Mouse (Mus musculus) heart, postnatal 0 days (tissue): ENCODE results near the gene Slc16a3. TPM values are rescaled to one million over a fixed set of nuclear protein-coding genes. Genes with fewer than 3 reads are reported as not detected.

Experiments used
- ATAC-seq: fragments of 200-750 bp; cut with Nextera tagmentation; 2 replicates; pipeline ENCODE4 v1.8.0; 2017; ENCODE audit warnings: low read depth, moderate number of reproducible peaks, moderate library complexity; ENCODE audit not compliant: insufficient read depth
- DNase-seq: peaks from one replicate; pipeline ENCODE4 v3.0.0-alpha.2; 2016; ENCODE audit warnings: low spot score
- H3K27ac ChIP-seq: fragments of 300-500 bp; sonication (generic); 2 replicates; pipeline ENCODE4 v1.5.1; 2014; ENCODE audit warnings: low read depth, mild to moderate bottlenecking
- H3K27me3 ChIP-seq: fragments of 300-500 bp; sonication (generic); 2 replicates; pipeline ENCODE4 v1.6.1; 2014; ENCODE audit warnings: low read length, mixed read lengths; ENCODE audit not compliant: control insufficient read depth, insufficient read depth
- H3K36me3 ChIP-seq: fragments of 300-500 bp; sonication (generic); replicated peaks from 2 replicates; pipeline ENCODE4 v1.6.1; 2014; ENCODE audit warnings: low read length, mixed read lengths; ENCODE audit not compliant: control insufficient read depth, insufficient read depth
- H3K4me1 ChIP-seq: fragments of 300-500 bp; sonication (generic); 2 replicates; pipeline ENCODE4 v1.6.1; 2014; ENCODE audit warnings: antibody characterized with exemption; ENCODE audit not compliant: control insufficient read depth, insufficient read depth
- H3K4me2 ChIP-seq: fragments of 300-500 bp; sonication (generic); 2 replicates; pipeline ENCODE4 v1.6.1; 2014; ENCODE audit warnings: low read depth, mild to moderate bottlenecking, low read length, moderate library complexity
- H3K4me3 ChIP-seq: fragments of 300-500 bp; sonication (generic); 2 replicates; pipeline ENCODE4 v1.5.1; 2014; ENCODE audit warnings: low read depth, low read length
- H3K9ac ChIP-seq: fragments of 300-500 bp; sonication (generic); replicated peaks from 2 replicates; pipeline ENCODE4 v1.6.1; 2014; ENCODE audit warnings: low read depth, low read length, mixed read lengths
- H3K9me3 ChIP-seq: fragments of 300-500 bp; sonication (generic); replicated peaks from 2 replicates; pipeline ENCODE4 v1.6.1; 2016; ENCODE audit warnings: low read length; ENCODE audit not compliant: control insufficient read depth
- CTCF ChIP-seq: IDR thresholded peaks from 2 replicates; pipeline ENCODE4 v1.5.1; 2016; ENCODE audit warnings: antibody characterized with exemption, control low read depth, low read depth
- EP300 ChIP-seq: IDR thresholded peaks from 2 replicates; pipeline ENCODE4 v1.6.1; 2016; ENCODE audit warnings: antibody characterized with exemption, low read depth
- WGBS: fragments of 180-500 bp; shearing (Covaris S2); extraction: QIAGEN DNeasy Blood & Tissue Kit; methylation state at CpG from one replicate; pipeline ENCODE4 v1.1.7; 2014; 5-methylcytosine and 5-hydroxymethylcytosine counted together
- polyA plus RNA-seq: library from polyadenylated mRNA; unstranded; fragments of >200 nt; fragmentation: Nextera tagmentation; extraction: Ambion mirVana; gene quantifications from 2 replicates; pipeline ENCODE4 v1.2.1, GENCODE M21; 2015
- total RNA-seq: library from RNA; depleted of rRNA; stranded (reverse); fragments of >200 nt; gene quantifications from 2 replicates; pipeline ENCODE4 v1.2.3, GENCODE M21; 2014; ENCODE audit warnings: low replicate concordance; rRNA removed

The Slc16a3 gene
- total and polyA plus RNA-seq, 2 experiments from 2014 or later = 17.0 to 153 TPM

DNA sequence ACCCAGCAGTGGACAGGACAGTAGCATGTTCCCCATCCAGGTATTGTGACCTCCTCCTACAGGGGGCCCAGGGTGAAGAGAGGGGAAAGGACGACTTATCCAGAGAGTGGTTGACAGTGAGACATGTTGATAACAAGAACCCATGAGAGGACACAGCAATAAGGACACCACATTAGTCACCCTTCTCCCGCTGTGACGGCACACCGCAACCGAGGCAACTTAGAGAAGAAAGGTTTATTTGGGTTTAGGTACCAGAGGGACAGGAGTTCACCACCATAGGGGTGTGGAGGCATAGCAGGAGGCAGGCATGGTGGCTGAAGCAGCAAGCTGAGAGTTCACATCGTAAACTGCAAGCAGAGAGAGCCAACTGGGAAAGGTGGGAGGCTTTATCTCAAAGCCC lies 57.9 kb downstream of the Slc16a3 start:
- TF ChIP-seq EP300 (no peak), CTCF (no peak)
- no peak for ATAC-seq

GRCm38 (mm10) chr11:121010044-121010755 lies 61.9 kb downstream of the Slc16a3 start:
- H3K9me3 ChIP-seq = no peaks in the 10 kb centered on the region
- no peak overlapping the region for H3K4me2 ChIP-seq
- H3K9ac ChIP-seq = no peak overlapping the region
- no peaks in the 10 kb centered on the region for H3K4me1 ChIP-seq
- WGBS = 93% methylated on average over 3 of the region's 3 CpGs
- no peak overlapping the region for H3K27ac ChIP-seq
- no peaks in the 10 kb centered on the region for H3K36me3 ChIP-seq
- no peaks in the 10 kb centered on the region for H3K27me3 ChIP-seq
- H3K4me3 ChIP-seq = no peak overlapping the region
- no peak for TF ChIP-seq CTCF
- TF ChIP-seq EP300 = no peak
- ATAC-seq (no peak), DNase-seq (no peak)

More for the DNA sequence above, 57.9 kb downstream of the Slc16a3 start:
- no peaks in the 10 kb centered on the region for H3K27me3 ChIP-seq
- H3K4me3 ChIP-seq = no peak overlapping the region
- WGBS = 56% methylated on average over 6 of the region's 6 CpGs
- no peak for DNase-seq
- H3K27ac ChIP-seq = no peak overlapping the region
- H3K36me3 ChIP-seq = no peaks in the 10 kb centered on the region
- H3K4me1 ChIP-seq = 0 out of 2 replicates have a peak, but pooled peaks cover 4% of the 10 kb centered on the region
- no peak overlapping the region for H3K9ac ChIP-seq
- no peaks in the 10 kb centered on the region for H3K9me3 ChIP-seq
- H3K4me2 ChIP-seq = no peak overlapping the region

Other genes with a start within 250 kb of the Slc16a3 start
- 68.7 and 115 TPM in 2 replicates for gene Cenpx, start 234.7 kb upstream of the Slc16a3 start, total RNA-seq
- 102 and 114 TPM in 2 replicates for gene Cenpx, start 234.7 kb upstream of the Slc16a3 start, polyA plus RNA-seq
- 11.9 and 28.3 TPM in 2 replicates for gene Lrrc45, start 234.6 kb upstream of the Slc16a3 start, total RNA-seq
- gene Lrrc45, start 234.6 kb upstream of the Slc16a3 start, polyA plus RNA-seq = 12.4 and 14.2 TPM in 2 replicates
- gene Rac3, start 227.0 kb upstream of the Slc16a3 start, total RNA-seq = 9.2 and 12.6 TPM in 2 replicates
- gene Rac3, start 227.0 kb upstream of the Slc16a3 start, polyA plus RNA-seq = 1.4 and 1.8 TPM in 2 replicates
- gene Dcxr, start 221.2 kb upstream of the Slc16a3 start, total RNA-seq = 5.0 and 10.5 TPM in 2 replicates
- gene Dcxr, start 221.2 kb upstream of the Slc16a3 start, polyA plus RNA-seq = 8.6 and 8.7 TPM in 2 replicates
- 12.2 and 19.1 TPM in 2 replicates for gene Cbr2, start 216.4 kb upstream of the Slc16a3 start, total RNA-seq
- gene Cbr2, start 216.4 kb upstream of the Slc16a3 start, polyA plus RNA-seq = 2.4 and 43.5 TPM in 2 replicates
- gene Hmga1b, start 185.7 kb upstream of the Slc16a3 start, total RNA-seq = 0.23 and 0.76 TPM in 2 replicates
- 1.2 and 1.3 TPM in 2 replicates for gene Hmga1b, start 185.7 kb upstream of the Slc16a3 start, polyA plus RNA-seq
- 14.5 and 26.4 TPM in 2 replicates for gene Rfng, start 164.3 kb upstream of the Slc16a3 start, total RNA-seq
- gene Rfng, start 164.3 kb upstream of the Slc16a3 start, polyA plus RNA-seq = 15.3 and 17.0 TPM in 2 replicates
- 120 and 125 TPM in 2 replicates for gene Gps1, start 164.2 kb upstream of the Slc16a3 start, total RNA-seq
- 94.2 and 94.4 TPM in 2 replicates for gene Gps1, start 164.2 kb upstream of the Slc16a3 start, polyA plus RNA-seq
- 42.2 and 47.1 TPM in 2 replicates for gene Dus1l, start 152.1 kb upstream of the Slc16a3 start, total RNA-seq
- gene Dus1l, start 152.1 kb upstream of the Slc16a3 start, polyA plus RNA-seq = 35.6 and 40.2 TPM in 2 replicates
- gene Fasn, start 123.9 kb upstream of the Slc16a3 start, total RNA-seq = 79.2 and 90.4 TPM in 2 replicates
- 10.8 and 14.1 TPM in 2 replicates for gene Fasn, start 123.9 kb upstream of the Slc16a3 start, polyA plus RNA-seq
- gene Ccdc57, start 15.6 kb upstream of the Slc16a3 start, total RNA-seq = 0.43 and 1.5 TPM in 2 replicates
- 1.3 and 1.6 TPM in 2 replicates for gene Ccdc57, start 15.6 kb upstream of the Slc16a3 start, polyA plus RNA-seq
- 51.9 and 52.8 TPM in 2 replicates for gene Csnk1d, start 42.9 kb downstream of the Slc16a3 start, total RNA-seq
- 42.0 and 46.7 TPM in 2 replicates for gene Csnk1d, start 42.9 kb downstream of the Slc16a3 start, polyA plus RNA-seq
- not detected in 2 replicates for gene Cd7, start 90.9 kb downstream of the Slc16a3 start, total RNA-seq
- 0.16 TPM in 1 of 2 replicates, not detected in the other for gene Cd7, start 90.9 kb downstream of the Slc16a3 start, polyA plus RNA-seq
- not detected in 2 replicates for gene Sectm1b, start 115.1 kb downstream of the Slc16a3 start, total RNA-seq
- 0.10 TPM in 1 of 2 replicates, not detected in the other for gene Sectm1b, start 115.1 kb downstream of the Slc16a3 start, polyA plus RNA-seq
- 0.27 TPM in 1 of 2 replicates, not detected in the other for gene Sectm1a, start 132.7 kb downstream of the Slc16a3 start, total RNA-seq
- gene Sectm1a, start 132.7 kb downstream of the Slc16a3 start, polyA plus RNA-seq = 0.19 and 0.25 TPM in 2 replicates
- not detected in 2 replicates for gene Tex19.2, start 170.2 kb downstream of the Slc16a3 start, total RNA-seq
- not detected in 2 replicates for gene Tex19.2, start 170.2 kb downstream of the Slc16a3 start, polyA plus RNA-seq
- not detected in 2 replicates for gene Tex19.1, start 197.7 kb downstream of the Slc16a3 start, total RNA-seq
- gene Tex19.1, start 197.7 kb downstream of the Slc16a3 start, polyA plus RNA-seq = not detected in 2 replicates
- gene Uts2r, start 211.8 kb downstream of the Slc16a3 start, total RNA-seq = not detected in 2 replicates
- not detected in 2 replicates for gene Uts2r, start 211.8 kb downstream of the Slc16a3 start, polyA plus RNA-seq